Mouse (Mus musculus): ENCODE results near the gene Shisal1.

DNA sequence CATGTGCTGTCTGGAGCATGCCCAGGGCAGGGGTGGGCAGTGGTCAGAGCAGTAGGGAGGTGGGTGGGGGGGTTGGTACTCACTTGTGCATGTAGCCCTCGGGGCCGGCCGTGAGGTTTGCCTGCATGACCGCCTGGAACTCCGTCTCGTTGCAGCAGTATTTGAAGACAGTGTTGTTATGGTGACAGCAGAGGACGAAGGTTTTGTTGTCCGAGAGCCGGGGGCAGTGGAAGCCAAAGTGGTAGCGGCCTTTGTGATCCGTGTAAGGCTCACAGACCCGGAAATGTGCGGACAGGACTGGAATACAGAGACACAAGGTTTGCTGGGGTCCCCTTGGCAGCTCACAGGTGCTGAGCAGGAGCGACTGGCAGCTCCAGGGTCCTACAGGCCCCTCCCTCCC lies 29.9 kb downstream of the Shisal1 start:
- TF ChIP-seq GATA1 (IDR thresholded peaks at IDR 0.05; ENCODE audit: borderline replicate concordance, low read length) (no peak), FLI1 (IDR thresholded peaks at IDR 0.05; ENCODE audit: low read length) (no peak)

All from megakaryocyte, embryonic 14.5 days (primary cell).